Mouse (Mus musculus) forebrain, embryonic 14.5 days (tissue): ENCODE data around the gene Mfsd1. TPM values are rescaled to one million over a fixed set of nuclear protein-coding genes. Genes with fewer than 3 reads are reported as not detected.

ENCODE experiments used
- ATAC-seq: fragments of 200-750 bp; cut with Nextera tagmentation; 2 replicates; pipeline ENCODE4 v1.8.0; 2017; ENCODE audit warnings: mild to moderate bottlenecking, moderate library complexity
- DNase-seq: peaks from one replicate; pipeline ENCODE4 v3.0.0-alpha.2; 2015; ENCODE audit warnings: low spot score
- H3K27ac ChIP-seq: fragments of 300-500 bp; sonication (generic); 2 replicates; pipeline ENCODE4 v1.5.1; 2014; ENCODE audit warnings: low read depth, mild to moderate bottlenecking, control low read depth, low read length, moderate library complexity
- H3K27me3 ChIP-seq: fragments of 300-500 bp; sonication (generic); replicated peaks from 2 replicates; pipeline ENCODE4 v1.6.1; 2014; ENCODE audit warnings: low read length, control low read depth, mixed read lengths; ENCODE audit not compliant: control insufficient read depth, insufficient read depth
- H3K36me3 ChIP-seq: fragments of 300-500 bp; sonication (generic); 2 replicates; pipeline ENCODE4 v1.6.1; 2014; ENCODE audit warnings: low read length, control low read depth; ENCODE audit not compliant: control insufficient read depth, insufficient read depth
- H3K4me1 ChIP-seq: fragments of 300-500 bp; sonication (generic); 2 replicates; pipeline ENCODE4 v1.6.1; 2014; ENCODE audit warnings: antibody characterized with exemption, low read length, control low read depth; ENCODE audit not compliant: control insufficient read depth, insufficient read depth
- H3K4me2 ChIP-seq: fragments of 300-500 bp; sonication (generic); 2 replicates; pipeline ENCODE4 v1.6.1; 2014; ENCODE audit warnings: mild to moderate bottlenecking, control low read depth, low read length
- H3K4me3 ChIP-seq: fragments of 300-500 bp; sonication (generic); 2 replicates; pipeline ENCODE4 v1.5.1; 2014; ENCODE audit warnings: low read depth, low read length, control low read depth
- H3K9ac ChIP-seq: fragments of 300-500 bp; sonication (generic); 2 replicates; pipeline ENCODE4 v1.6.1; 2014; ENCODE audit warnings: mild to moderate bottlenecking, low read length, control low read depth, moderate library complexity
- H3K9me3 ChIP-seq: fragments of 300-500 bp; sonication (generic); replicated peaks from 2 replicates; pipeline ENCODE4 v1.6.1; 2016; ENCODE audit warnings: low read length, control low read depth, mixed read lengths; ENCODE audit not compliant: control insufficient read depth
- WGBS: fragments of 180-500 bp; shearing (Covaris S2); extraction: QIAGEN DNeasy Blood & Tissue Kit; methylation state at CpG from one replicate; pipeline ENCODE4 v1.1.7; 2014; 5-methylcytosine and 5-hydroxymethylcytosine counted together
- polyA plus RNA-seq: library from polyadenylated mRNA; unstranded; fragments of >200 nt; fragmentation: Nextera tagmentation; extraction: Ambion mirVana; gene quantifications from 2 replicates; pipeline ENCODE4 v1.2.1, GENCODE M21; 2014

The Mfsd1 gene
- polyA plus RNA-seq, 1 experiment from 2014 or later: 43.2 TPM

- Histone ChIP-seq H3K27ac (no peak overlapping the region), H3K36me3 (no peaks in the 10 kb centered on the region), H3K4me1 (no peaks in the 10 kb centered on the region), H3K4me2 (no peak overlapping the region), H3K4me3 (no peak overlapping the region), H3K9me3 (no peaks in the 10 kb centered on the region), H3K27me3 (no peaks in the 10 kb centered on the region), H3K9ac (no peak overlapping the region)
- DNase-seq: peak; percentile 51
- WGBS: 58% methylated on average over 5 of the region's 5 CpGs
- ATAC-seq: no peak
Measured at GRCm38 (mm10) chr3:67564731-67565357, 17.7 kb upstream of the Mfsd1 start.

GRCm38 (mm10) chr3:67565540-67566227 is 16.9 kb upstream of the Mfsd1 start:
- WGBS: 68% methylated on average over 8 of the region's 8 CpGs
- H3K4me1 ChIP-seq: no peaks in the 10 kb centered on the region
- no peaks in the 10 kb centered on the region for H3K36me3 ChIP-seq
- no peak overlapping the region for H3K4me3 ChIP-seq
- H3K27ac ChIP-seq: no peak overlapping the region
- H3K27me3 ChIP-seq: no peaks in the 10 kb centered on the region
- H3K9ac ChIP-seq: no peak overlapping the region
- DNase-seq (no peak), ATAC-seq (no peak)
- no peaks in the 10 kb centered on the region for H3K9me3 ChIP-seq
- no peak overlapping the region for H3K4me2 ChIP-seq

GRCm38 (mm10) chr3:67568015-67568618 is 14.4 kb upstream of the Mfsd1 start:
- H3K4me1 ChIP-seq: no peaks in the 10 kb centered on the region
- peak overlapping the region; percentile 39 for H3K4me2 ChIP-seq
- no peaks in the 10 kb centered on the region for H3K27me3 ChIP-seq
- H3K36me3 ChIP-seq: no peaks in the 10 kb centered on the region
- 24% methylated on average over 17 of the region's 17 CpGs for WGBS
- ATAC-seq (peak; percentile 71), DNase-seq (peak; percentile 85)
- no peak overlapping the region for H3K4me3 ChIP-seq
- no peaks in the 10 kb centered on the region for H3K9me3 ChIP-seq
- H3K27ac ChIP-seq: no peak overlapping the region
- H3K9ac ChIP-seq: no peak overlapping the region

- Histone ChIP-seq H3K27ac (no peak overlapping the region), H3K27me3 (no peaks in the 10 kb centered on the region), H3K4me2 (no peak overlapping the region), H3K9ac (no peak overlapping the region), H3K4me3 (no peak overlapping the region), H3K9me3 (no peaks in the 10 kb centered on the region), H3K4me1 (no peaks in the 10 kb centered on the region), H3K36me3 (no peaks in the 10 kb centered on the region)
- DNase-seq: peak; percentile 69
- 55% methylated on average over 4 of the region's 4 CpGs for WGBS
- ATAC-seq: peak; percentile 60
Measured at GRCm38 (mm10) chr3:67572918-67573317, 9.6 kb upstream of the Mfsd1 start.

- Histone ChIP-seq H3K9me3 (no peaks in the 10 kb centered on the region), H3K27ac (no peak overlapping the region), H3K27me3 (no peaks in the 10 kb centered on the region), H3K4me2 (no peak overlapping the region), H3K4me1 (no peaks in the 10 kb centered on the region), H3K9ac (no peak overlapping the region), H3K36me3 (no peaks in the 10 kb centered on the region), H3K4me3 (no peak overlapping the region)
- 2% methylated on average over 1 of the region's 1 CpGs for WGBS
- ATAC-seq (no peak), DNase-seq (no peak)
Measured at GRCm38 (mm10) chr3:67573523-67573922, 9.0 kb upstream of the Mfsd1 start.

- H3K27me3 ChIP-seq: 0 out of 2 replicates have a peak, but pooled peaks cover 4% of the 10 kb centered on the region
Measured at GRCm38 (mm10) chr3:67576248-67576647, 6.3 kb upstream of the Mfsd1 start.

GRCm38 (mm10) chr3:67576724-67577123 is 5.8 kb upstream of the Mfsd1 start:
- DNase-seq (no peak), ATAC-seq (no peak)
- 91% methylated on average over 6 of the region's 6 CpGs for WGBS
- H3K27me3 ChIP-seq: 0 out of 2 replicates have a peak, but pooled peaks cover 4% of the 10 kb centered on the region
- no peak overlapping the region for H3K4me3 ChIP-seq
- no peaks in the 10 kb centered on the region for H3K4me1 ChIP-seq
- no peak overlapping the region for H3K4me2 ChIP-seq
- no peak overlapping the region for H3K27ac ChIP-seq
- no peaks in the 10 kb centered on the region for H3K9me3 ChIP-seq
- no peak overlapping the region for H3K9ac ChIP-seq
- H3K36me3 ChIP-seq: no peaks in the 10 kb centered on the region

More at GRCm38 (mm10) chr3:67576248-67576647, 6.3 kb upstream of the Mfsd1 start:
- Histone ChIP-seq H3K4me2 (no peak overlapping the region), H3K9ac (no peak overlapping the region), H3K27ac (no peak overlapping the region), H3K36me3 (no peaks in the 10 kb centered on the region), H3K4me1 (no peaks in the 10 kb centered on the region), H3K9me3 (no peaks in the 10 kb centered on the region), H3K4me3 (no peak overlapping the region)
- WGBS: 92% methylated on average over 2 of the region's 2 CpGs
- no peak for ATAC-seq
- no peak for DNase-seq

GRCm38 (mm10) chr3:67583125-67583845 is 744 bp downstream of the Mfsd1 start:
- Histone ChIP-seq H3K27me3 (0 out of 2 replicates have a peak, but pooled peaks cover 4% of the 10 kb centered on the region), H3K9me3 (no peaks in the 10 kb centered on the region), H3K9ac (peak overlapping the region; percentile 66), H3K4me1 (peaks cover 6% of the 10 kb centered on the region), H3K4me2 (peak overlapping the region; percentile 72), H3K27ac (0 out of 2 replicates have a peak overlapping the region, but pooled peaks have one; percentile 41), H3K36me3 (peaks cover 24% of the 10 kb centered on the region), H3K4me3 (peak overlapping the region; percentile 88)
- 24% methylated on average over 16 of the region's 16 CpGs for WGBS
- no peak; the same call in 1 of the 2 replicates for ATAC-seq
- DNase-seq: no peak
